Mouse (Mus musculus) left cerebral cortex, adult 9 months (tissue): ENCODE measurements around the gene Zdhhc4.

Experiments used
- DNase-seq, 2 experiments: peaks; one replicate each; pipeline ENCODE4 v3.0.0; 2022; ENCODE audit warnings: low spot score in 2 of 2

Gene Zdhhc4

DNA sequence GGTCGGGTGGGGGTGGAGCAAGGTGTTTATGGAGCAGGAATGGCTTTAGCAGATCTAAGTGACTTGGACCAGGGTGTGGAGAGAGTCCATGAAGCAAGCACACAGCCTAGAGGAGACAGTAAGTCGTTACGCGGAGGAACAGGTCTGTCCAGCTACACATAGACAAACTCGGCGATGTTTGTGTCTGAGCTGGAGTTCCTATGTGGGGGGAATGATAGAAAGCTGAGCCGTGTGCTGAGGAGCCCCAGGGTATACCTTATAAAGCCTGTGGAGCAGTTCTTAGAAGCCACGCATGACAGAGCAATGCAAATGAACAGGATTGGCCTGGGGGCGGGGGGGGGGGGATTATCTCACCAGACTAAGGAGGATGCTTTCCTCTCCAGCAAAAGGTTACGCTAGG lies 49.8 kb downstream of the Zdhhc4 start:
- no peak for DNase-seq

DNA sequence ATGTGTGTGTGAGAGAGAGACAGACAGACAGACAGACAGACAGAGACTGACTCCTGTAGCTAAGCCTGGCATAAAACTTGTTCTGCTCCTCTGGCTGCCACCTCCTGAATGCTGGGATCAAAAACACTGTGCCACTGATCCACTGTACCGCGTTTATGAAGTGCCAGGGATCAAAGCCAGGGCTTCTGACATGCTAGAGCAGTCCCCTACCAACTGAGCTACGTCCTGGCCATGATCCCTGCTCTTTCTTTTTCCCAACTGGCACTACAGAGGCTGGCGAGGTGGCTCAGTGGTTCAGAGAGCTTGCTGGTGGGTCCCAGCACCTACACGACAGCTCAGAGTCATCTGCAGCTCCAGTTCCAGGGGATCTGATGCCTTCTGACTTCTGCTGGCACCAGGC lies 53.3 kb downstream of the Zdhhc4 start:
- no peak for DNase-seq

DNA sequence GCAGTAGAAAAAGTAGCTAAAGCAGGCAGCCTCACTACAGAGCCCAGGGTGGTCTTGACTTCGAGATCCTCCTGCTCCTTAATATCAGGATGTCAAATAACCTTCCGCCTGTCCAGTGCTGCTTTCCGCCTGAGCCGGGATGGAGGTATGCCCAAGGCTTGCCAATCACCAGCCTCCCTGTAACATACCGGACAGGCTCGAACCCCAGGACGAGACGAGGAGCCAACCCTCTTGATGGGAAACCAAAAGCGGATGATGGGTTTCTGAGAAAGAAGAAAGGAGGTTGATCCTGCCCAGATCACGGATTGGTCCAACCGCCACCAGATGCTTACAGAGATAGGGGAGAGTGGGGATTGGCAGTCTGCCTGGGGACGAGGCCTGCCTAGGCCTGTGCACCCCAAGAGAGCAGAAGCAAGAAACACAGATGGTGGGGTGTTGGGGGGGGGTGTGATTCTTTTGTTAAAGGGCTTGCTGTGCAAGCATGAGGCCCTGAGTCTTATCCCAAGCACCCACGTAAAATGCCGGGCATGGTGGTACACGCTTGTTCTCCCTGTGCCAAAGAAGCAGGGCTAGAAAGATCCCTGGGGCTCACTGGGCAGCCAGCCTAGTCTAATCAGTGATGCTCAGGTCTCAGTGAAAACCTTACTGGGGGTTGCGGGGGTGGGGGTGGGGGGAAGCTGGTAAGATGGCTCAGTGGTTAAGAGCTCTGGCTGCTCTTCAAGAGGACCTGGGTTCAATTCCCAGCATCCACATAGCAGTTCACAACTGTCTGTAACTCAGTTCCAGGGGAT lies 56.3 kb downstream of the Zdhhc4 start:
- no peak for DNase-seq

DNA sequence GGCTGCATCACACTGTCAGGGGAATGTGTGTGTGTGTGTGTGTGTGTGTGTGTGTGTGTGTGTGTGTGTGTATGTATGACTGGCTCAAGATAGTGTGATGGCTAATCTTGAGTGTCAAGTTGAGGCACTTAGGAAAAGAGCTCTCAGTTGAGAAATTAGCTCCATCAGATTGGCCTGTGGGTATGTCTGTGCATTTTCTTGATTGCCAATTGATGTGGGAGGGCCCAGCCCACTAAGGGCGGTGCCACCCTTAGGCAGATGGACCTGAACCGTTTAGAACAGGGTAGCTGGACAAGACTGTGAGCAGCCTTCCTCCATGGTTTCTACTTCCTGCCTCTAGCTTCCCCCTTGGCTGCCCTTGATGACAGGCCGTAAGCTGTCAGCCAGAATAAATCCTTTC lies 56.9 kb downstream of the Zdhhc4 start:
- DNase-seq = no peak

DNA sequence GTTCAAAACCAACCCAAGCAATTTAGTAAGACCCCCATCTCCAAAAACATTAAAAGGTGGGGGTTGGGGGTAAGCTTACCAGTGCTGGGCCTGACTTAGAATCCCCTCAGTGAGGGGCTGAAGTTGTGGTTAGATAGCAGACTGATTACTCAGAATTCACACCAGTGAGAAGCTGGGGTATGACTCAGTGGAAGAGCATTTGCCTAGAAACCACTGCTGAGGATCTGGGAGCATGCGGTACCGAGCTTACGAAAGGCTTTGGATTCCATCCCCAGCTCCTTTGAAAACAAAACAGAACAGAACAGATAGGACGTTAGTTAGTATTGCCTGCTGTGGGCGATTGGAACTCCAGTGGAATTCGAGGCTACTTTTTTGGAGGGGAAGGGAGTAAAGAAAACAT lies 57.4 kb downstream of the Zdhhc4 start:
- no peak for DNase-seq

DNA sequence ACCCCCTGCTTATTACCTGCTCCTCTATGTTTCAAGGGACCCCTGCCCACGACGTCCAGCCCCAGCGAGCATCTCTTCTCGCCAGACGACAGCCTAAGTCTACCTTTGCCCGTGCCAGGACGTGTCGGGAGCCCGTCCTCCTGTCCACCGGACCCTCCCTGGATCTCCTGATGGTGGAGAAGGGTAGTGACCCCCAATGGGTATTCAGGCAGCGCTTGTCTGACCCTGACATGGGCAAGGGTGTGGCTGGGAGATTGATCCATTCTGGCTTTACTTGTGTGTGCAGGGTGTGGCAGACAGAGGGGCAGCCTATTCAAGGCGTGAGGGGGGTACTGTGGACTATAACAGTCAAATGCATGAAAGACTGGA lies 58.9 kb downstream of the Zdhhc4 start:
- DNase-seq = no peak

DNA sequence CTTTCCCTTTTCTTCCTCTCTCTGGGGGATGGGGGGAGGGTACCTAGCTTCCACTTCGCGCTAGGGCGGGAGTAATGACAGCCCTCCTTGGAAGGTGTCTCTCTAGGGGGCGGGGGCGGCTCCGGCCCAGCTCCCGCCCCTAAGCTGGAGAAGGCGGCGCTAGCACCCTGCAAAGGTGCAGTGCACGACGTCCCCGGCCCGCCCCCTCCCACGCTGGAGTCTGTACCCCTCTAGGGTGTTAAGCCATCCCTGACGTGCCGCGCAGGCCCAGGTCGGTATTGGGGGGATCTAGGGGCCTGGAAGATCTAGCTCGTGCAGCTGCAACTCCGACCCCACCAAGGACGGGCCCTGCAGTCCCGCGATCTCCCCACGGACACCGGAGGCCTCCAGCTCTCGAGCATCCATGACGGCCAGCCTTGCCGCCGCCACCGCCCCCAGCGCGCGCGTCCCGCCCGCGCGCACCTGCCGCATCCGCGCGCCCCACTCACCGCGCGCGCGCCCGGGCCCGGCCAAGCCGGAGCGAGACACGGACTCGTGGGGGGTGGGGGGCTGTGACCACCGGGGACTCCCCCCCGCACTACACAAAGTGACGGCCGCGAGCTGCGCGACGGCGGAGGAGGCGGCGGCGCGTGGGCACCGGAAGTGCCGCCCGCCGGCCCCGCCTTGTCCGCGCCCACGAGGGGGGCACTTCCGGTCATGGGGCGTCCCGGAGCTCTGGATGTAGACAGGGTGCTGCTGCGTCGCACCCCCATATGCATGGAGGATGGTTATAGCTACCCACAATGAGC lies 59.5 kb downstream of the Zdhhc4 start, which contains the start of gene Zfp316:
TSS of gene Zfp316 (minus strand) at position 660 of the 788 bp plus-strand sequence.
- DNase-seq = peak in 1 of 2 experiments; percentile 65

DNA sequence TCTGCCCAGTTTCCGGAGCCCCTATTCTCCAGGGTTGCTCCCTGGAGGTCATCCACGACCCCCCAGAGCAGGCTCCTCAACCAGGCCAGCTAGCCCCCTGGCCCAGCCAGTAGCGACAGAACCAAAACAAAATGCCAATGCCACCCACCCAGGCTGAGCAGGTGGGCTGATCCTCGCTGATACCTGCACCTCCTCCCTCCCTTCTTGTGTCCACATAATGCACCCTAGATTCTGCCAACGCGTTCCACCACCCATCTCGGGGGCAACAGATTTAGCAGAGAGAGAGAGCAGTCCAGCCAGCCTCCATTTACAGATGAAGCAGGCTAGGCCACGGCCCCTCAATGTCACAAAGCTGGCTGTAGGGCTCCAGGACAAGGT lies 60.1 kb downstream of the Zdhhc4 start:
- no peak for DNase-seq

DNA sequence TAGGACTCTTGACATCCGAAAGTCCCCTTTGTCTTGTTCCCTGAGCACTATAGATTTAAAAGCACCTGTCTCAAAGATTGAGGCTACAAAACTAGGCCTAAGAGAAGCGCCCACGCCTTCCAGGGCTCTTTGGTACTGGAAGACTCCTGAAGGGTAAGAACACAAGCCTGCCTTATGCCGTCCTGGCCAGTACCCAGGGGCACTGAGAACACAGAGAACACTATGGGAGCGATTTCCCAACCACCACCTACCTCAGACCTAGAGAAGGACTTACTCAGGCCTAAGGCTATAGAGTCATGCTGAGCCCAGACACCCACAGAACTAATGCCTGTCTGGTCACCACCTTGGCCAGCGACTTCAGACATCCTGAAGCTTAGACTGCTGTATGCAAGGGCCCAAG lies 62.3 kb downstream of the Zdhhc4 start:
- no peak for DNase-seq
